Mouse (Mus musculus) heart, adult 18-20 months (tissue): ENCODE data around the gene Metrn. TPM values are rescaled to one million over a fixed set of nuclear protein-coding genes. Genes with fewer than 3 reads are reported as not detected.

Experiments
- DNase-seq, 2 experiments: peaks; one replicate each; pipeline ENCODE4 v3.0.0; 2021 to 2022; ENCODE audit warnings: mixed read lengths in 1 of 2
- microRNA-seq, 2 experiments: library from miRNA; unstranded; fragments of <30 nt; microRNA quantifications; one replicate each; pipeline ENCODE4 v1.2.0; 2022
- total RNA-seq, 2 experiments: library from RNA; stranded (reverse); gene quantifications; 2 replicates each; pipeline ENCODE4 v1.2.3; 2021

Metrn gene
- total RNA-seq, 2 experiments from 2014 or later: 55.0 to 76.0 TPM

DNA sequence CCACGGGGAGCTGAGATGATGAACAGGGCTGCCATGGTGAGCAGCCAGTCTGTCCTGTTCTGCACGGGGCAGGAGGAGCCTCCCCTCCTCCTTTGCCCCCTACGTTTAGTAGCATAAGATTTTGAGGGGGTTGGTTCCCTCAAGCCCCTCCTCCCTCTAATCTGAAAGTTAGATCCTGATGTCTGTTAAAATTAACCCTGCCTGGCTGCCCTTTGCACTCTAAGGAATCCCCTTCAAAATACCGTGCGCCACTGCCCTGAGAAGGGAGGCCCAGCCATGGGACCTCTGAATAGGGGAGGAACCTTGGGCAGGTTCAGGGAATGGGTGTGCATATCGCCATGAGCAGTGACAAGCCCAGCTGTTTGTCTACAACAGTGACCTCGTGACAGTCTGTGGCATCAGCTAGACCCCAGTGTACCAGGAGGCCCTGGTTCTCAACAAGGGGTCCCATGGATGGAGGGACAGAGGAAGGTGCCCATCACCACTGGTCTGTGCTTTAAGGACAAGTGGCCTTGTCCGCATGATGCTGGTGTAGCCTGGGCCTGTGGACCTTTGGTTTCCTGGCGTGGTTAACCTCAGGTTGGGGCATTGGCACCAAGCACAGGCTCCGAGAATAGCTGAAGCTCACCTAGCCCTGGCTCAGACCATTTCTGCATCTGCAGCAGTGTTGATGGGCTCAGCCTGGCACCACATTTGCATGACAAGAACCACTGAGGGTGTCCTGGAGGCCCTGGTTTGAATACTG is 21.4 kb downstream of the Metrn start:
- no peak for DNase-seq

DNA sequence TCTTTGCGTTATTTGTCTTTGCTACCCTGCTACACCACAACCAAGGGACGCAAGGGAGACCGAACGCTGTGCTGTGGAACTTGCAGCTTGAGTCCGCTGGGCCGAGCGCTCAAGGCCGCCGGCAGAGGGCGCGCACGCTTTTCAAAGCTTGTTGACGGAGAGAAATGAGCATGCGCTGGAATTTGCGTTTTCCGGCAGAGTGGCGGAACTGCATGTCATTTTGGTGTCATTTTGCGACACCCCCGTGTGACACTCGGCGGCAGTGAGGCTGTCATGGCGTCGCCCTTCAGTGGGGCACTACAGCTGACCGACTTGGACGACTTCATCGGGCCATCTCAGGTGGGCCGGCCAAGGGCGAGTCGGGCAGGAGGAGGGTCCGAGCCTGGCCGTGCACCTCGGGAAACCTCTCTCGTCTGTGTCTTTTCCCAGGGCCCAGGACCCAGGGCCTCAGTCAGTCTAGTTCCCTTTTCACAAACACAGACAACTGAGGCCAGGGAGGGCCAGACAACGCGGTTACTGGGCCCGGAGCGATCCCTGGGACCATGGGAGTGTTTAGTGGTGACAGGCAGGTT is 23.3 kb downstream of the Metrn start, which contains the start of gene Narfl:
TSS of gene Narfl (plus strand) at position 228 of the 572 bp plus-strand sequence.
- DNase-seq: peak; percentile 96 to 99

- no peak for DNase-seq
Measured at GRCm38 (mm10) chr17:25769331-25769730, 27.6 kb downstream of the Metrn start.

GRCm38 (mm10) chr17:25765886-25766285 is 31.1 kb downstream of the Metrn start:
- DNase-seq: no peak

DNA sequence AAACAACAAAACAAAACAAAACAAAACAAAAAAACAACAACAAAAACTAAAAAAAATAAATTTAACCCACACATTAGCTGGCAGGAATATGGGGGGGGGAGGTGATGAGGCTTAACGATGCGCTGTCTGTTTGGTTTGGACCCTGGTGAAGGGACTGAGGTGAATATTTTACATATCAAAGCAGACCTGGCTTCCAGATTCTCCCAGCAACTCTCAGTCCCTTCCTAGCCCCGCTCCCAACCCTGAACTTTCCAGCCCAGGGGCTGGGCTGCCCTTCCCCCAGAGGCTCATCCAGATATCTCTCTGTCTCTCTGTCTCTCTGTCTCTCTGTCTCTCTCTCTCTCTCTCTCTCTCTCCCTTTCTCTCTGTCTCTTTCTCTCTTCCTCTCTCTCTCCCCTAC is 34.3 kb downstream of the Metrn start:
- no peak for DNase-seq

GRCm38 (mm10) chr17:25761561-25761970 is 35.4 kb downstream of the Metrn start:
- no peak for DNase-seq

DNA sequence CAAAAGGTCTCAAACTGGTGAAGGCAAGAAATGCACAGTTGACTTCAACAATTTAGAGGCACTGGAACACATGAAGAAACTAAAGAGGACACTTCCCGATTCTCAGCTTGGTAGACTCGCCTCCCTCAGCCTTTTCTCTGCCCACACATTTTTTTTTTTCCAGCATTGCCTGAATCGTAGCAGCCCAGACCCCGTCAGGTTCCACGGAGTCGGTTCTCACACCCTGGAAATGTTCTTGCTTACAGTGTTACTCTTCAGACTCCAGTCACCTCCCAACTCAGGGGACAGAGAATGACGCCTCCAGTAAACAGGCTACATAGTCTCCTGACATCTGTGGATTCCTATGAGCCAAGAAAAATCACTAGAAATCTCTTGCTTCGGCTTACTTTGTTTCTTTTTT is 36.8 kb downstream of the Metrn start:
- DNase-seq: no peak

DNA sequence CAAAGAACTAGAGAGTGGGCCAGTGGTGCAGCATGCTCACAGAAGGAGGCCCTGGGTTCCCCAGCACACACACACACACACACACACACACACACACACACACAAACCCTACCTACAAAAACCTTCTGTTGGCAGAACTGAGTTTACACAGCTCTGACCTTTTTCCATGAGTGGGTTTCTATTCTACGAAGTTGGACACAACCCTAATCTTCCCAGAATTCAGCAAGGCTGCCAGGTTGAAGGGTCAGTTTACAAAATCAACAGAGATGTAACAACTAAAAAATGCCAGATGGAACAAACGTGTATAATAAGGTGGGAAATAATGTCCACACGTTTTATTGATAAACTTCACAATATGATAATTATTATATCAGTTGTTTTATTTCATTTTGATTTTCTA is 39.2 kb downstream of the Metrn start:
- DNase-seq: no peak

- peak in 1 of 2 experiments; percentile 26 for DNase-seq
Measured at GRCm38 (mm10) chr17:25756378-25757242, 40.3 kb downstream of the Metrn start.

DNA sequence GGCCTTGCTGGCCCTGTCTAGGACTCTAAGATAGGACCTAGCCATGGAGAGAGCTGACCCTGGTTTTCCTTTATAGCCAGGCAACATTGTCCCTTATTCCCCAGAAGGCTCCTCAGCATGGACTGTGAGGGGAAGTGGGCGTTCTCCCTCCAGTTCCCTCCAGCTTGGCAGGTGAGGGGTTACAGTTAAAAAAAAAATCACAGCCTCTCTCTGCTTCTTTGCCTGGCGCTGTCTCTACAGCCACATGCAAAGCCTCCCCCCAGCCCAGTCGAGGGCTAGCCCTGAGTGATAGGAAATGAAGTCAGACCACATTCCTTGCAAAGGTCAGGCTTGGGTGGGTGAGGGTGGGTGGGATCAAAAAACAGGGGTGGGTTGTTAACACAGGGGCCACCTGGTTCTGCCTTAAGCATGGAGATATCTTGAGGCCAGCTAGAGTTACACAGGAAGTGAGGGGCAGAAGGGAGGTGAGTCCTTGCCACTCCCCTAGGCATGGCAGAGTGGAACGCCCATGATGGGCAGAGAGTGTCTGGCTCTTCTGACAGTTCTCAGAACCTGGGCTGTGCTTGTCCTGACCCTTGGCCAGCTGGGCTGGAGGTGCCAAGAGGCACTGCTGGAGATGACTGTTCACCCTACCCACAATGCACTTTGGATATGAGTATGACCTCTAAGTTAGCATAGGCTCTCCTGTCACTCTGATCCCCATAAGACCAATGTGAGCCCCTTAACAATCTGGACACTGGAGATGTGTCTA is 41.1 kb downstream of the Metrn start:
- no peak for DNase-seq

DNA sequence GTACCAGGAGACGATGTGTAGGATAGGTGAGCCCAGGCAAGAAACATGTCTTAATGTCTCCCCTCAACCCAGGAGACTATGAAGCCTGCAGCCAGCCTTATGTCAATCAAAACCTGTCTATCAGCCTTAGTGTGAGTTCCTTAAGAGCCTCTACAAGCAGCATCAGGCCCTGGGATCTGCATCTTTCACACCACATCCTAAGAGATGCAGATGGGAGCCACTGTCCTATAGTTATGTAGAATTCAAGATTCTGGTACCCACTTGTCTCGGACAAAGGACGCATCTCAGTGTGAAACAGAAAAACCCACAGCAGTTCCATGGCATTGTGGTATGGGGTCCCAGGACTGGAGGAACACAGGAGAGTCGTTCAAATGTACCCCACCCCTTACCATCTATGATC is 41.9 kb downstream of the Metrn start:
- no peak for DNase-seq

GRCm38 (mm10) chr17:25754241-25754640 is 42.7 kb downstream of the Metrn start, which contains the start of gene Msln:
Msln (minus strand) TSS chr17:25754378.
- no peak for DNase-seq

DNA sequence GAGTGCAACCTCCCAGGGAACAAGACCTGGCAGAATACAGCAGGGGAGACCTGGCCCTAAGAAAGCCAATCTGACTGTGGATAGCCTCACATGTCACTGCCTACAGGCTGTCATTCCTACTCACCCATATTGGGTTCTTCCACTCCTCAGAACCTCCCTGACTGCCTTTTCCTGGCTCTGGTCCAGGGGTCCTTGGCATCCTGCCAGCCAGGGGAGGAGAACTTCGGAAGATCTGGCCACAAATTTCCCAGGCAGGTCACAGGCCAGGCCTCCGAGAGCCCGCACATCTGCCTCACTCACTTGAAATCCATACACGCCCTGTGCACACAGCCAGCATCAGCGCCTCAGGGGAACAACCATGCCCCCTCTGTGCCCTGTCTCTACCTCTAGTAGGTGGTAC is 45.5 kb downstream of the Metrn start:
- peak; percentile 35 to 50 for DNase-seq

DNA sequence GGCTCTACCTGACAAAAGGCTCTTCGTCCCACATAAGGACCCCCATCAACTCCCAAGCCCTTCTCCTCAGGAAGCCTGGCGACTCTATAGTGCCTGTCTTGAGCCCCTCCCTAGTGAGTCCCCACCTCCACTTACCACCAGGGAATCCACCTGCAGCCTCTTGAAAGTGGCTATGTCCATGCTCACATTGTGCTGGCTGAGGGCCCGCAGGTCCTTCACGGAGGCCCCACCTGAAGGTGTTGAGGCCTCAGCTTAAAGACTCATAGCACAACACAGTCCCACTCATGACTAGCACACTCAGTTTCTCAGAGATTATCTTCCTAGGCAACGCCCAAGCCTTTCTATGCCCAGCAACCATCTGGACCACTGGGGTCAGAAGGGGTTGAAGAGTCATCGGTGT is 47.6 kb downstream of the Metrn start:
- no peak for DNase-seq

- no peak for DNase-seq
Measured at GRCm38 (mm10) chr17:25748238-25748637, 48.7 kb downstream of the Metrn start.

GRCm38 (mm10) chr17:25744311-25744710 is 52.6 kb downstream of the Metrn start:
- DNase-seq: no peak

DNA sequence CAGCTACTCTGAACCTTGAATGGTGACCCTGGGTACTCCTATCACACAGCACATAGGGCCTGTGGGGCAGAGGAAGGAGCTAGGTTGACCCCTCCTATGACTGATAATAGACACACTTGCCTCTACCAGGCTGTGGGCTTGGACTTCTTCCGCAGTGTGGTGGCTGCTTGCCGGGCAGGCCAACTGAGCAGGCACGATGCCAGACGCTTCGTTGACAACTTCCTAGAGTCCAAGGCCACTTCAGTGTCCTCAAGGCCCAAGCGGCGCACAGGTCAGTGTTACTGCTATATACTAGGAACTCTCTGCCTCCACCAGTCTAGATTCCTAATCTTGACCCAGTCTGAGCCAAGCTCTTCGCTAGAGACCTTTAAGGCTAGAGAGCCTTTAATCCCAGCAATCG is 53.1 kb downstream of the Metrn start:
- DNase-seq: no peak

Small RNA genes within 50 kb of the gene (microRNA-seq; reads per million reads assigned to microRNA genes)
- gene Gm25083 (0 reads per million in 2 experiments), gene Mir3082 (0.38 to 1.4 reads per million in 2 experiments), gene Mir6966 (2.4 to 2.7 reads per million in 2 experiments)

Other genes starting within 250 kb of the Metrn start
- under 1 TPM; 0.20 to 0.31 TPM for gene Sox8, start 226.4 kb downstream of the Metrn start, total RNA-seq
- 10 to 100 TPM; 29.8 to 31.8 TPM for gene Lmf1, start 218.1 kb downstream of the Metrn start, total RNA-seq
- gene Gng13, start 80.0 kb downstream of the Metrn start, total RNA-seq: under 1 TPM in 1 of 2 experiments, not detected in 1; 0.77 TPM
- 1 to 10 TPM in 1 of 2 experiments, under 1 TPM in 1; 0.84 to 1.3 TPM for gene Chtf18, start 69.7 kb downstream of the Metrn start, total RNA-seq
- gene Rpusd1, start 69.5 kb downstream of the Metrn start, total RNA-seq: 1 to 10 TPM; 3.6 to 5.2 TPM
- not detected for gene Mslnl, start 61.1 kb downstream of the Metrn start, total RNA-seq
- 10 to 100 TPM; 10.3 to 20.2 TPM for gene Msln, start 42.8 kb downstream of the Metrn start, total RNA-seq
- 10 to 100 TPM; 43.9 to 50.1 TPM for gene Narfl, start 23.4 kb downstream of the Metrn start, total RNA-seq
- 10 to 100 TPM; 11.4 to 12.1 TPM for gene Haghl, start 11.5 kb downstream of the Metrn start, total RNA-seq
- under 1 TPM in 1 of 2 experiments, not detected in 1; 0.39 TPM for gene Ccdc78, start 10.6 kb downstream of the Metrn start, total RNA-seq
- 10 to 100 TPM; 45.5 to 51.5 TPM for gene Fam173a, start 4.2 kb downstream of the Metrn start, total RNA-seq
- not detected for gene AC134908.4, start 1.5 kb downstream of the Metrn start, total RNA-seq
- gene Fbxl16, start 11.9 kb upstream of the Metrn start, total RNA-seq: 1 to 10 TPM; 1.5 to 1.7 TPM
- gene Wdr24, start 26.5 kb upstream of the Metrn start, total RNA-seq: 10 to 100 TPM in 1 of 2 experiments, 1 to 10 TPM in 1; 9.8 to 11.7 TPM
- 10 to 100 TPM; 28.0 to 34.0 TPM for gene Jmjd8, start 31.7 kb upstream of the Metrn start, total RNA-seq
- gene Stub1, start 36.3 kb upstream of the Metrn start, total RNA-seq: 100 to 1,000 TPM; 113 to 128 TPM
- 1 to 10 TPM; 1.8 to 2.3 TPM for gene Rhbdl1, start 40.2 kb upstream of the Metrn start, total RNA-seq
- 1 to 10 TPM; 1.2 to 3.3 TPM for gene Gm20683, start 44.6 kb upstream of the Metrn start, total RNA-seq
- gene Rhot2, start 47.7 kb upstream of the Metrn start, total RNA-seq: 100 to 1,000 TPM; 138 to 140 TPM
- gene Wdr90, start 64.4 kb upstream of the Metrn start, total RNA-seq: 1 to 10 TPM; 1.0 to 2.3 TPM
- gene Mcrip2, start 71.6 kb upstream of the Metrn start, total RNA-seq: 100 to 1,000 TPM; 283 to 318 TPM
- gene Mettl26, start 77.9 kb upstream of the Metrn start, total RNA-seq: 10 to 100 TPM; 11.8 to 15.2 TPM
- under 1 TPM; 0.21 to 0.50 TPM for gene Wfikkn1, start 83.7 kb upstream of the Metrn start, total RNA-seq
- 10 to 100 TPM; 14.5 to 15.3 TPM for gene Rab40c, start 122.6 kb upstream of the Metrn start, total RNA-seq
- 10 to 100 TPM; 37.8 to 43.4 TPM for gene Pigq, start 147.8 kb upstream of the Metrn start, total RNA-seq
- under 1 TPM in 1 of 2 experiments, not detected in 1; 0.21 TPM for gene Nhlrc4, start 147.8 kb upstream of the Metrn start, total RNA-seq
- gene A930017K11Rik, start 155.4 kb upstream of the Metrn start, total RNA-seq: under 1 TPM; 0.32 to 0.57 TPM
- 1 to 10 TPM; 6.1 to 8.5 TPM for gene Capn15, start 188.7 kb upstream of the Metrn start, total RNA-seq